Mouse (Mus musculus) MEL (cell line): Measurements from ENCODE around the gene Chil1.

Experiments
- BHLHE40 ChIP-seq: IDR thresholded peaks from 2 replicates; pipeline ENCODE4 v1.6.1; 2012; ENCODE audit warnings: low read depth, mild to moderate bottlenecking, inconsistent platforms, low read length, improper control_type of control experiment, borderline replicate concordance
- CHD1 ChIP-seq: IDR thresholded peaks from 2 replicates; pipeline ENCODE4 v1.6.1; 2012; ENCODE audit warnings: low read depth, mild to moderate bottlenecking, inconsistent platforms, low read length, improper control_type of control experiment
- CTCF ChIP-seq, 3 experiments: IDR thresholded peaks in 2 of 3; conservative IDR thresholded peaks in 1 of 3; 2 replicates each; pipeline ENCODE4 v1.5.1; 2011 to 2012; ENCODE audit warnings: low read length in 3 of 3, low read depth in 2 of 3, mild to moderate bottlenecking in 2 of 3, improper control_type of control experiment in 1 of 3, inconsistent platforms in 1 of 3, mixed read lengths in 1 of 3, moderate library complexity in 1 of 3; ENCODE audit not compliant: control insufficient read depth in 1 of 3, insufficient read depth in 1 of 3, poor library complexity in 1 of 3, severe bottlenecking in 1 of 3
- ELF1 ChIP-seq: IDR thresholded peaks from 2 replicates; pipeline ENCODE4 v1.6.1; 2014; ENCODE audit warnings: low read depth, mild to moderate bottlenecking, inconsistent platforms, low read length, improper control_type of control experiment, moderate library complexity
- EP300 ChIP-seq, 2 experiments: IDR thresholded peaks; 2 replicates each; pipeline ENCODE4 v1.6.1; 2011; ENCODE audit warnings: improper control_type of control experiment in 2 of 2, low read length in 2 of 2, low read depth in 1 of 2, mild to moderate bottlenecking in 1 of 2
- GATA1 ChIP-seq: IDR thresholded peaks from 2 replicates; pipeline ENCODE4 v1.6.1; 2011; ENCODE audit warnings: low read depth, low read length, improper control_type of control experiment
- MAFK ChIP-seq: IDR thresholded peaks from 2 replicates; pipeline ENCODE4 v1.6.1; 2011; ENCODE audit warnings: low read depth, mild to moderate bottlenecking, low read length, improper control_type of control experiment, borderline replicate concordance
- MAX ChIP-seq: IDR thresholded peaks from 2 replicates; pipeline ENCODE4 v1.6.1; 2011; ENCODE audit warnings: low read length, improper control_type of control experiment
- MYB ChIP-seq: IDR thresholded peaks from 2 replicates; pipeline ENCODE4 v1.6.1; 2011; ENCODE audit warnings: mild to moderate bottlenecking, low read depth, low read length, improper control_type of control experiment
- POLR2AphosphoS5 ChIP-seq: IDR thresholded peaks from 2 replicates; pipeline ENCODE4 v1.6.1; 2012; ENCODE audit warnings: low read depth, borderline replicate concordance, mild to moderate bottlenecking, inconsistent platforms, low read length, moderate library complexity, mixed read lengths
- TAL1 ChIP-seq: IDR thresholded peaks from 2 replicates; pipeline ENCODE4 v1.6.1; 2012; ENCODE audit warnings: mild to moderate bottlenecking, inconsistent platforms, low read length, moderate library complexity, mixed read lengths

DNA sequence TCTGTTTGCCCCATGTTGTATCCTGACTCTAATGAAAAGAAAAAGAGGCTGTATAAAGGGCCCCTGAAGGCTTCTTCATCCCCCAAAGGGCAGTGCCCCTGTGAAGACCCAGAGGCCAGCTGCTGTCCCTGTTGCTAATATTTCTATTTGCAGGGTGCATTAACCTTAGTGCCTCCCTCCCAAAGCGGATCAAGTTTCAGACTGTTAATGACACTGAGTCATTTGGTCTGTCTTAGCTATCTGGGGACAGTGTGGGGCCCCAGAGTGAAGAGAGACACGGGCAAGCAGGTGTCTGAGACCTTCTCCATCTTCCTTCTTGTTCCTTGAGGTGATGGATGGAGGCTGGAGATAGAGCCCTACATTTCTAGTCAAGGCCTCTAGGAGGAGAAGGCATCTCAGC, 13.1 kb downstream of the Chil1 start:
- TF ChIP-seq POLR2AphosphoS5 = no peak
- TF ChIP-seq EP300 (IDR thresholded peaks at IDR 0.05; ENCODE audit: low read depth in 1 of 2, low read length in 2 of 2) = no peak
- TF ChIP-seq MYB = no peak
- no peak for TF ChIP-seq CTCF (IDR thresholded peaks at IDR 0.05 in 2 of 3, conservative IDR thresholded peaks at IDR 0.05 in 1 of 3; ENCODE audit: control insufficient read depth in 1 of 3, insufficient read depth in 1 of 3, low read depth in 2 of 3, low read length in 3 of 3, poor library complexity in 1 of 3, severe bottlenecking in 1 of 3)
- no peak for TF ChIP-seq GATA1
- TF ChIP-seq CHD1 = no peak
- no peak for TF ChIP-seq BHLHE40
- no peak for TF ChIP-seq MAFK
- no peak for TF ChIP-seq ELF1
- TF ChIP-seq TAL1 = no peak
- TF ChIP-seq MAX = no peak
